Mouse (Mus musculus): Measurements from ENCODE around the gene Cab39. TPM values are rescaled to one million over a fixed set of nuclear protein-coding genes. Genes with fewer than 3 reads are reported as not detected.
A peak's percentile ranks its signal among the peaks of the same experiment; 100 is the strongest.
"Not testable (repeated sequence)": the region's sequence is repeated elsewhere in the genome, so short reads cannot be mapped to it uniquely, and the experiment has no call there.

Cab39 gene
- polyA plus RNA-seq, 1 experiment, result 41.8 TPM

DNA sequence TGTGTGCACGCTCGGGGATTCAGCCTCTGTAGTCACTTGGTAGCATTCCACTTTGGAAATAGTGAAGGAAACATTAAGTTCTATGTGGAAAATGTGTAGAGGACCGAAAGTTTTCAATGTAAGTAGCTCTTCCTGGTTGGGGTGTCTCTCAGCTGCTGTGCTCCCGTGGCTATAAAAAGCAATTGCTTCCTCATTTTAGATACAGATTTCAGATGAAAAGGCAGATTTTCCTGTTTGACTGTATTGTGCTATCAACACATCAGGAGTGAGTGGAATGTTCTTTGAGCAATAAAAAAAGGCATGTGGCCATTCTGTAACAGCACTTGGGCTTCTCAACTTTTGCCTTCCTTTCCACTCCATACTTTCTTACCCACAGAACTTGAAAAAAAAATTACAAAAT, 16.0 kb downstream of the Cab39 start:
- Histone ChIP-seq H3K36me3 (ENCODE audit: control insufficient read depth, insufficient read depth, low read length) (no peaks in the 10 kb centered on the region), H3K4me1 (ENCODE audit: control insufficient read depth, insufficient read depth, low read length) (peaks cover 35% of the 10 kb centered on the region), H3K27me3 (replicated peaks; ENCODE audit: control insufficient read depth, insufficient read depth, low read length) (no peaks in the 10 kb centered on the region), H3K4me3 (ENCODE audit: insufficient read depth, low read depth, low read length) (no peak overlapping the region), H3K27ac (ENCODE audit: insufficient read depth, low read depth, low read length) (0 out of 2 replicates have a peak overlapping the region, but pooled peaks have one; percentile 55)
- 64% methylated on average over 4 of the region's 4 CpGs for WGBS
- TF ChIP-seq CTCF (conservative IDR thresholded peaks at IDR 0.05; ENCODE audit: insufficient read depth, insufficient read length, low read depth, low read length) (no peak), POLR2A (IDR thresholded peaks at IDR 0.05; ENCODE audit: low read depth, low read length) (no peak)
- DNase-seq, result no peak

DNA sequence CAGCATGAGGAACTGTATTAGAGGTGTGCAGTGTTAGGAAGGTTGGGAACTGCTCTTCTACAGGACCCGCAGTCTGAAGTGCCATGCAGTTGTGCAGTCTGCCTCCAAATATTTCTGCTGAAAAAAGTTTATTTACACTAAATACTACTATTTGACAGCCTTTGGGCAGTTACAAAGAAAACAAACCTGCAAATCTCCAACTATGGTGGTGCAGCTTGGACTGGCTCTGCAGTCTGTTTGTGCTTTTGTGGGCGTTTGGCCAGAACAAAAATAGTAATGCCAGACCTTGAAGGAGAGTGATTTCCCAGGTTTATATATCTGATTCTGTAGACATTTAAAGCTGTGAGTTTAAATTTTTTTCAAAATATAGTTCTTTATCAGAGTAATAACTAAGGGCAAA, 17.1 kb downstream of the Cab39 start:
- H3K4me1 ChIP-seq (ENCODE audit: control insufficient read depth, insufficient read depth, low read length), result peaks cover 39% of the 10 kb centered on the region
- peak; percentile 53 for DNase-seq

DNA sequence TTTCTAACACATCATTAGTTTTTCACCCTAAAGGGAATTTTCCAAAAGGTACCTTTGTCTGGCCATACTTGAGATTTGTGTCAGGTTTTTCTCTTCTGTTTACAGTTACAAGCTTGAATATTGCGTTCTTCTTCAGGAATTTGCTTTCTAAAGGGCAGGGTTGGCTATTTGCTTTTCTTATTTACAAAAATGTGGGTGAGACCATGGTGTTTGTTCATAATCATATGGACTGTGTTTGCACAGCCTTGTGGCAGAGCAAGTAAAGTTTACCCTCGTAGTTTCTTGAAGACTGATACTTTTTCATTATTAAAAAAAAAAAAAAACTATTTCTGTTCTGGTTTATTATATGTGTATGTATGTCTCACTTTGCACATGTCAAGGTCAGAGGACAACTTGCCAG, 17.5 kb downstream of the Cab39 start:
- WGBS, result 58% methylated on average over 2 of the region's 2 CpGs
- Histone ChIP-seq H3K27me3 (replicated peaks; ENCODE audit: control insufficient read depth, insufficient read depth, low read length) (no peaks in the 10 kb centered on the region), H3K4me3 (ENCODE audit: insufficient read depth, low read depth, low read length) (no peak overlapping the region), H3K27ac (ENCODE audit: insufficient read depth, low read depth, low read length) (peak overlapping the region; percentile 45; the same call in 1 of the 2 replicates), H3K36me3 (ENCODE audit: control insufficient read depth, insufficient read depth, low read length) (no peaks in the 10 kb centered on the region), H3K4me1 (ENCODE audit: control insufficient read depth, insufficient read depth, low read length) (peaks cover 39% of the 10 kb centered on the region)
- no peak for DNase-seq
- no peak for TF ChIP-seq CTCF (conservative IDR thresholded peaks at IDR 0.05; ENCODE audit: insufficient read depth, insufficient read length, low read depth, low read length)
- TF ChIP-seq POLR2A (IDR thresholded peaks at IDR 0.05; ENCODE audit: low read depth, low read length), result no peak

More for the DNA sequence above, 17.1 kb downstream of the Cab39 start:
- 40% methylated on average over 2 of the region's 2 CpGs for WGBS
- no peak overlapping the region for H3K27ac ChIP-seq (ENCODE audit: insufficient read depth, low read depth, low read length)
- H3K36me3 ChIP-seq (ENCODE audit: control insufficient read depth, insufficient read depth, low read length), result no peaks in the 10 kb centered on the region
- H3K27me3 ChIP-seq (replicated peaks; ENCODE audit: control insufficient read depth, insufficient read depth, low read length), result no peaks in the 10 kb centered on the region
- H3K4me3 ChIP-seq (ENCODE audit: insufficient read depth, low read depth, low read length), result no peak overlapping the region
- TF ChIP-seq POLR2A (IDR thresholded peaks at IDR 0.05; ENCODE audit: low read depth, low read length) (no peak), CTCF (conservative IDR thresholded peaks at IDR 0.05; ENCODE audit: insufficient read depth, insufficient read length, low read depth, low read length) (no peak)

DNA sequence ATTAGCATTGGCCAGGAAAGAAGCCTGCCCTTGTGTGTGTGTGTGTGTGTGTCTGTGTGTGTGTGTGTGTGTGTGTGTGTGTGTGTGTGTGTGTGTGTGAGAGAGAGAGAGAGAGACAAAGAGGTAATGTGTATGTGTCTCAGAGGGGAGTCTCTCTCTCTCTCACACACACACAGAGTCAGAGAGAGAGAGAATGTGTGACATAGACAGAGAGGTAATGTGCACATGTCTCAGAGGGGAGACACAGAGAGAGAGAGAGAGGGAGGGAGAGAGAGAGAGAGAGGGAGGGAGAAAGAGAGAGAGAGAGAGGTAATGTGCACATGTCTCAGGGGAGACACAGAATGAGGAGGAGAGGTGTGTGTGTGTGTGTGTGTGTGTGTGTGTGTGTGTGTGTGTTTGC, 21.0 kb downstream of the Cab39 start:
- DNase-seq; H3K27me3 ChIP-seq (replicated peaks; ENCODE audit: control insufficient read depth, insufficient read depth, low read length); H3K4me3 ChIP-seq (ENCODE audit: insufficient read depth, low read depth, low read length); H3K27ac ChIP-seq (ENCODE audit: insufficient read depth, low read depth, low read length); H3K36me3 ChIP-seq (ENCODE audit: control insufficient read depth, insufficient read depth, low read length): not testable (repeated sequence)
- H3K4me1 ChIP-seq (ENCODE audit: control insufficient read depth, insufficient read depth, low read length), result peaks cover 31% of the 10 kb centered on the region

DNA sequence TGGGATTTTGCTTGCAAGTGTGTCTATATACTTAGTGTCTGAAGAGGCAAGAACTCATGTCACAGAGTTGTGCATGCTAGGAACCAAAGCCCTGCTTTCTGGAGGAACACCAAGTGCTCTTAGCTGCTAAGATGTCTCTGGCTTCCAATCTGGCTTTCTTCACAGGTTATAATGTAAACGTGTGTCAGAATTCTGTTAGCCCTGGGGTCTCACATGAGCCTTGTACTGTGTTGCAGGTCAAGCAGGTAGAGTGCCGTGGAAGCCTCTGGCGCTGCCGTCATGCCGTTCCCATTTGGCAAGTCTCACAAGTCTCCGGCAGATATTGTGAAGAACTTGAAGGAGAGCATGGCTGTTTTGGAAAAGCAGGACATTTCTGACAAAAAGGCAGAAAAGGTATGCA, 24.9 kb downstream of the Cab39 start:
- TF ChIP-seq POLR2A (IDR thresholded peaks at IDR 0.05; ENCODE audit: low read depth, low read length) (no peak), CTCF (conservative IDR thresholded peaks at IDR 0.05; ENCODE audit: insufficient read depth, insufficient read length, low read depth, low read length) (no peak)
- Histone ChIP-seq H3K27ac (ENCODE audit: insufficient read depth, low read depth, low read length) (no peak overlapping the region), H3K4me1 (ENCODE audit: control insufficient read depth, insufficient read depth, low read length) (peaks cover 11% of the 10 kb centered on the region; the same call in 1 of the 2 replicates), H3K36me3 (ENCODE audit: control insufficient read depth, insufficient read depth, low read length) (peaks cover 8% of the 10 kb centered on the region), H3K4me3 (ENCODE audit: insufficient read depth, low read depth, low read length) (no peak overlapping the region), H3K27me3 (replicated peaks; ENCODE audit: control insufficient read depth, insufficient read depth, low read length) (no peaks in the 10 kb centered on the region)
- no peak for DNase-seq
- WGBS, result 92% methylated on average over 6 of the region's 6 CpGs

DNA sequence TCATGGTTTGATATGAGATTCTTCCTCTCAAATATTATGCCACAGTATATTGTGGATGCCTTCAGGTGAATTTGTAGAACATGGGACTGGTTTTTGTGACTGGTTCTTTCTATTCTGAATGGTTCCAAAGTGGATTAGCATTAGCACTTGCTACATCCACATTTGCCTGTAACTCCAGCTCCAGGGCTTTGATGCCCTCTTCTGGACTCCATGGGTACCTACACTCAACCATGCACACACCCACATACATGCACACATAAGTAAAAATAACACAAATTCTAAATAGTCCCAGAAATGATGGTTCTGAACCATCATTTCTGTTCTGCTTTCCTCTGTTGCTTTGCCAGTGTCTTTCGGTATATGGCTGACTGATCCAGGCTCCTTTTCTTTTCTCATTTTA, 26.5 kb downstream of the Cab39 start:
- 100% methylated on average over 1 of the region's 1 CpGs for WGBS

DNA sequence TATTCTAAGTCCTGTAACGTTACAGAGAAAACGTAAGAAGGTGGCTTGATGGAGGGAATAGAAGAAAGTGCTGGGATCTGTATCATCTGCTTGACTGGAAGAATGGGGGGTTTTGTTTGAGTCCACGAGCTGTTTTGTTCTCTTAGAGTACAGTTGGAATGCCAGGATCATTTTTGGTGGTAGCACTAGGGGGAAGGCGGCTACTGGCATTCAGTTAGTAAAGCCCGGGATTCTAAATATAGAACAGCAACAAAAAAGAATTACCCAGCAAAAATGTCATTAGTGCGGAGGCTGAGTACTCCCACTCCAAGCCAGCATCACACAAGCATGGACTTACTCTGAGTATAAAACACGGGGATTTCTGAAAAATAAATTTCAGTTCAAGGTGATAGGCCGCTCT, 29.0 kb downstream of the Cab39 start:
- TF ChIP-seq POLR2A (IDR thresholded peaks at IDR 0.05; ENCODE audit: low read depth, low read length) (no peak), CTCF (conservative IDR thresholded peaks at IDR 0.05; ENCODE audit: insufficient read depth, insufficient read length, low read depth, low read length) (no peak)
- H3K36me3 ChIP-seq (ENCODE audit: control insufficient read depth, insufficient read depth, low read length), result peaks cover 10% of the 10 kb centered on the region
- H3K4me3 ChIP-seq (ENCODE audit: insufficient read depth, low read depth, low read length), result no peak overlapping the region
- H3K27ac ChIP-seq (ENCODE audit: insufficient read depth, low read depth, low read length), result no peak overlapping the region
- DNase-seq, result no peak
- H3K4me1 ChIP-seq (ENCODE audit: control insufficient read depth, insufficient read depth, low read length), result no peaks in the 10 kb centered on the region
- WGBS, result 76% methylated on average over 8 of the region's 8 CpGs
- no peaks in the 10 kb centered on the region for H3K27me3 ChIP-seq (replicated peaks; ENCODE audit: control insufficient read depth, insufficient read depth, low read length)

More for the DNA sequence above, 26.5 kb downstream of the Cab39 start:
- Histone ChIP-seq H3K27ac (ENCODE audit: insufficient read depth, low read depth, low read length) (no peak overlapping the region), H3K36me3 (ENCODE audit: control insufficient read depth, insufficient read depth, low read length) (peaks cover 10% of the 10 kb centered on the region), H3K27me3 (replicated peaks; ENCODE audit: control insufficient read depth, insufficient read depth, low read length) (no peaks in the 10 kb centered on the region), H3K4me1 (ENCODE audit: control insufficient read depth, insufficient read depth, low read length) (no peaks in the 10 kb centered on the region), H3K4me3 (ENCODE audit: insufficient read depth, low read depth, low read length) (no peak overlapping the region)
- no peak for DNase-seq
- TF ChIP-seq CTCF (conservative IDR thresholded peaks at IDR 0.05; ENCODE audit: insufficient read depth, insufficient read length, low read depth, low read length) (peak; percentile 21; the same call in 1 of the 2 replicates), POLR2A (IDR thresholded peaks at IDR 0.05; ENCODE audit: low read depth, low read length) (no peak)

DNA sequence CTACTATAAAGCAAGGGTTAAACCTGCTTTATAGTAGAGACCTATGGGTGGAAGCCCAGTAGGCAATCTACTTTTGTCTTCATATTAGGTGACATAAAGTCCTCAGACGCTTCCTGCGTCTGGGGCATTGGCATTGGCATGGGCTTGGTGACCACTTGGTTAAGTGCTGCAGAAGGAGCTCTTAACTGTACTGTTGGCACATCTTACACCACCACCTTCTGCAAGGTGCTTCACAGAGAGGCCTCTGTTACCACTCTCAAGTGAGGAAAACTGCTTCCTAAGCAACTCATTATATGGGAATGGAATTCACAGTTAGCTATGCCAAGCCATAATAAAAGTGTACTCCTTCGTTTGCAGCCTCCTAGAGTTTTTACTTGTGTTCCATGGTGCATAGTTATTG, 31.7 kb downstream of the Cab39 start:
- peaks cover 6% of the 10 kb centered on the region for H3K36me3 ChIP-seq (ENCODE audit: control insufficient read depth, insufficient read depth, low read length)
- H3K27ac ChIP-seq (ENCODE audit: insufficient read depth, low read depth, low read length), result no peak overlapping the region
- no peak for TF ChIP-seq POLR2A (IDR thresholded peaks at IDR 0.05; ENCODE audit: low read depth, low read length)
- TF ChIP-seq CTCF (conservative IDR thresholded peaks at IDR 0.05; ENCODE audit: insufficient read depth, insufficient read length, low read depth, low read length), result no peak
- DNase-seq, result no peak
- H3K27me3 ChIP-seq (replicated peaks; ENCODE audit: control insufficient read depth, insufficient read depth, low read length), result no peaks in the 10 kb centered on the region
- WGBS, result 78% methylated on average over 3 of the region's 3 CpGs
- H3K4me1 ChIP-seq (ENCODE audit: control insufficient read depth, insufficient read depth, low read length), result no peaks in the 10 kb centered on the region
- H3K4me3 ChIP-seq (ENCODE audit: insufficient read depth, low read depth, low read length), result no peak overlapping the region

Measured in kidney, adult 2 months (tissue).